Mouse (Mus musculus) monocyte, adult 5-6 weeks (primary cell): ENCODE measurements around the gene Gjc3. TPM values are rescaled to one million over a fixed set of nuclear protein-coding genes. Genes with fewer than 3 reads are reported as not detected.
"Not testable (repeated sequence)": the region's sequence is repeated elsewhere in the genome, so short reads cannot be mapped to it uniquely, and the experiment has no call there.

Source experiments
- ATAC-seq: fragments of 153-309, 156-312 bp; replicated peaks from 2 replicates; pipeline ENCODE4 v1.8.0; 2017; ENCODE audit warnings: mild to moderate bottlenecking; ENCODE audit not compliant: low TSS enrichment, insufficient number of reproducible peaks, severe bottlenecking, poor library complexity, low FRiP score
- total RNA-seq: library from RNA; stranded (forward); fragments of 200-1000, 200-491, 200-594 nt; gene quantifications from 3 replicates; pipeline ENCODE4 v1.2.3, GENCODE M21; 2017

The Gjc3 gene
- total RNA-seq, result 0.29 TPM in 1 of 3 replicates, not detected in the others

- ATAC-seq, result no peak
Measured at GRCm38 (mm10) chr5:137962945-137963344, at the start of gene Gjc3. Gjc3 (minus strand) TSS chr5:137963098.

DNA sequence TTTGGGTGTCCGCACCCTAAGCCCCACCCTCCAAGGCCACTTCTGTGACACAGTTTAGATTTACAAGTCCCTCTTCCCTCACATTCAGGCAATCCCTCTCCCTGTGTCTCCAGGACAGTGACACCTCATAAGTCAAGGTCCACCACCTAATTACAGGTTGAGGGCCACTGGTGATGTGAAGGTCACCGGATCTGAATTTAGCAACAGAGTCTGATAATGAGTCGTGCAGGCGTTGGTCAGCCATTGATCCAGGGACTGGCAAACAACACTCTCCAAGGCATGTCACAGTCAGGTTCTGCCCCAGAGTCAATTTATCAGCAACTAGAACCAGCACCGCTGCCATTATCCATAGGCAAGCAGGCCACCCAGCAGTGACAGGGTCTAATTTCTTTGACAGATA is 49.5 kb upstream of the Gjc3 start:
- ATAC-seq, result no peak

GRCm38 (mm10) chr5:138009437-138009836 is 46.5 kb upstream of the Gjc3 start:
- ATAC-seq, result no peak

GRCm38 (mm10) chr5:137986351-137986750 is 23.5 kb upstream of the Gjc3 start:
- no peak for ATAC-seq

- ATAC-seq, result no peak
Measured at GRCm38 (mm10) chr5:137981300-137981699, 18.4 kb upstream of the Gjc3 start, which contains the start of gene Azgp1. Azgp1 (plus strand) TSS chr5:137981520.

DNA sequence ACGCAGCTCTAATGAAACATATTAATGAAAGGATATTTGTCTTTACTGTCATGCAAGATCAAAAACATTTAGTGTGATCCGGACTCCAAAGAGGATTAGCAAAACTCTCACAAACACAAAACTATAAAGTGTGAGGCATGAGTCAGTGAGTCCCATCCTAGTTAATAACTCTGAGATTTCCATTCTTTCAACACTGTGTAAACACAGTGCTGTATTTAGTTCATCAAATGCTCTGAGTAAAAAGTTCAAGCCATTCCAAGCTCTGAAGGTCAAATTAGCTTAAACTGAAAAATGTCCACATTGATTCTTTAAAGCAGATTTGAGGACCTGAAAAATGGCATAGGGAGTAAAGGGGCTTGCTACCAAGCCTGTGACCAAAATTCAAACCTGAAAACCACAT is 16.2 kb upstream of the Gjc3 start:
- no peak for ATAC-seq

- ATAC-seq, result no peak
Measured at GRCm38 (mm10) chr5:137977291-137977690, 14.4 kb upstream of the Gjc3 start.

- ATAC-seq, result no peak
Measured at GRCm38 (mm10) chr5:137975434-137975833, 12.5 kb upstream of the Gjc3 start.

DNA sequence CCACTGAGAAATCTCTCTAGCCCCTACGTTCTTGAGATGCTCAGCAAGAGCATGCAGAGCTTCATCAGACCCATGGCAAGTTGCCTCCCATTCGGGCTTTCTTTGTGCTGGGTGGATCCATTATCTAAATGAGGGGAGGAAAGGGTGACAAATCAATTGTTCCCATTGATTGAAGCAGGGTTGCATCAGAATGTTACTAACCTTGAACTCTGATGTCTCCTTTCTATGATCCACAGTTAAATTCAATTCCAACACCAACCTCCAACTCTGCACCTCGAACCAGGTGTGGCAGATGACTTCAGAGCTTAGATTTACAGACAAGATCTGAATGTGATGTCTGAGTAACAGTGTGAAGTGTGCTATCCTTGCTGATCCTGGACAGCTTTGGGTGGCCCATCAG is 11.8 kb upstream of the Gjc3 start:
- ATAC-seq, result no peak

- no peak for ATAC-seq
Measured at GRCm38 (mm10) chr5:137973738-137974137, 10.8 kb upstream of the Gjc3 start.

- ATAC-seq, result no peak
Measured at GRCm38 (mm10) chr5:137973161-137973560, 10.3 kb upstream of the Gjc3 start.

DNA sequence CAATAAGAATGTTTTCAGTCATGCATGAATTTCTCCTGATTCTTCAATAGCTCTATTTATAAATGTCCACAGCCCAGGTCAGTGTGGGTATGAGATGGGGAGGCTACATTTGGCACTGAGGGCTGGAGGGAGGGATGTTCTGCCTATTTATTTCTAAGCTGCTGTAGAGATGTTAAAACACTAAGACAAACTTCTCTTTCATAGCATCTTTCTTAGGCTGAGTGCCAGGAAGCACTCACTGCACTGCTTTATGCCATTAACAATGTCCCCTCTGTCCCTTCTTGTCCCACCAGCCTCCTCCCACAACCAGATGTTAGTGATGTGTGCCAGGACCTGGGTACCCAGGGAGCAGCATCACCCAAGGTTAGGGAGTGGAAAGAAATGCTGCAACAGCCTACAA is 3.6 kb upstream of the Gjc3 start:
- no peak for ATAC-seq

- no peak for ATAC-seq
Measured at GRCm38 (mm10) chr5:137956404-137956803, 6.5 kb downstream of the Gjc3 start.

DNA sequence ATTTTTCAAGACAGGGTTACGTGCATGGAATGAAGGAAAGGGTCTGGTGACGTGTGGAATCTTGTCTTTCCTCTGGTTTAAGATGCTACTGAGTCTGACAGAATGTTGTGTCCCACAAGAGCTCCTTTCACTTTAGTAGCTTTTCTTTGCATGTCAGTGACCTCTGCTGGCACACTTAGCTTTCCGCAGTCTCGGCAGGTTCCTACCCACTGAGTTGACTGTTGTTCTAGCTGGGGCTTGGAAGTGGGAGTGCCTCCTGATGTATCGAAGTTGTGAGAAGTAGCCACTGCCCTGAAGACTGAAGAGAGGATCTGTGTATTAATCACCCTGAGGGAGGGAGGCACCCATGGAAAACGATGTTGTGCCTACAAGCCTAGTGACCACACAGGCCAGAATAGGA is 11.7 kb downstream of the Gjc3 start:
- ATAC-seq, result no peak

GRCm38 (mm10) chr5:137947303-137947702 is 15.6 kb downstream of the Gjc3 start:
- no peak for ATAC-seq

DNA sequence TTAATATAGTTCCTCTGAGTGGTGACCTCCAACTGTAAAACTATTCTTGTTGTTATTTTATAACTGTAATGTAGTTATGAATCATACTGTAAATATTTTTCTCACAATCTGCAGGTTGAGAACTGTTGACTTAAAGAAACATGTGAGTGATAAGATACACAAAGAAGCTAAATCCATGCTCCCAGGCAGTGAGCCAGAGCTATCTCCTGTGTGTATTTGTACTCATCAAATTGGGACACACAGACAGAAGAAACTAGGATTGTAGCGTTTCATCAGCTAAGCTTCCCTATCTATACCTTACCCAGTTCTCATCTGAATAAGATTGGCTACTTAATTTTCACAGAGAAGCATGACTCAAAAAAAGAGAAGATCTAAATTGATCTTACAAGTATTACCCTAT is 19.8 kb downstream of the Gjc3 start:
- no peak for ATAC-seq

- ATAC-seq, result no peak
Measured at GRCm38 (mm10) chr5:137940948-137941347, 21.9 kb downstream of the Gjc3 start.

DNA sequence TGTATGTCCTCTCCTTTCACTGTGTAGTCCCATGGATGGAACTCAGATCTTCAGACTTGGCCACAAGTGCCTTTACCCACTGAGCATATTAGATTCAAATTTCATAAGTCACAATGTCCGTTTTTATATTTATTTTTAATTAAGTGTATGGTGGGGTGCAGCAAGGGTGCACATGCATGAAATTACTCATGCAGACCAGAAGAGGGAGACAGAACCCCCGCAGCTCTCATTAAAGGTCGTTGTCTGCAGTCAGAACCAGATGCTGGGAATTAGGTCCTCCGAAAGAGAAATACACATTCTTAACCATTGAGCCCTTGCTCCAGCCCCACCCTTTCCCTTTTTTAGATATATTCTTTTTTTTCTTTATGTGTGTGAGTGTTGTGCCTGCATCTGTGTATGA is 25.7 kb downstream of the Gjc3 start:
- ATAC-seq, result no peak

- no peak for ATAC-seq
Measured at GRCm38 (mm10) chr5:137936486-137936885, 26.4 kb downstream of the Gjc3 start.

GRCm38 (mm10) chr5:137933934-137934333 is 29.0 kb downstream of the Gjc3 start:
- not testable (repeated sequence) for ATAC-seq

DNA sequence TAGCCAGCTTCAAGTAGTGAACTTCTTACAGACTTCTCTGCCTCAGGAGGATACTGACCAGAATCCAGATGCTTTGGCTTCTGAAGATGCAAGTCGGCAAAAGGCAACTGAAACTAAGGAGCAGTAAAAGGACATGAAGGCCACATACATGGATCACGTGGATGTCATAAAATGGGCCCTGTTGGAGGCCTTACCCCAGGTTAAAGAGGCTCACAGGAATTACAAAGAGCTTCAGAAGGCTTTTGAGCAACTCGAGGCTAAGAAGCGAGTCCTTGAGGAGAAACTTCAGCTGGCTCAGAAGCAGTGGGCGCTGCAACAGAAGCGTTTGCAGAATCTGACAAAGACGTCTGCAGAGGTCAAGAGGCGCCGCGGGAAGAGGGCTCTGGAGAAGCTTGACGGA is 34.5 kb downstream of the Gjc3 start:
- no peak for ATAC-seq
